Mouse (Mus musculus) CH12.LX (cell line): Measurements from ENCODE around the gene Stk32b. TPM values are rescaled to one million over a fixed set of nuclear protein-coding genes. Genes with fewer than 3 reads are reported as not detected.

ENCODE experiments used
- DNase-seq: peaks from one replicate; pipeline ENCODE4 v3.0.0-alpha.2; 2013; ENCODE audit errors: extremely low read depth
- H3K27ac ChIP-seq: 2 replicates; pipeline ENCODE4 v1.5.1; 2012; ENCODE audit warnings: low read depth, mild to moderate bottlenecking, control low read depth, moderate library complexity; ENCODE audit not compliant: insufficient read depth
- H3K27me3 ChIP-seq: replicated peaks from 2 replicates; pipeline ENCODE3; 2012; ENCODE audit warnings: inconsistent platforms
- H3K36me3 ChIP-seq, 2 experiments: replicated peaks in 1 of 2; 2 replicates each; pipeline versions ENCODE3 to v1.6.1; 2012; ENCODE audit warnings: inconsistent platforms in 1 of 2, low read length in 1 of 2, mild to moderate bottlenecking in 1 of 2, mixed read lengths in 1 of 2, moderate library complexity in 1 of 2; ENCODE audit not compliant: control insufficient read depth in 1 of 2, insufficient read depth in 1 of 2
- H3K4me1 ChIP-seq, 2 experiments: 2 replicates each; pipeline ENCODE4 v1.6.1; 2012; ENCODE audit warnings: inconsistent platforms in 1 of 2, moderate library complexity in 1 of 2; ENCODE audit not compliant: insufficient read depth in 2 of 2, control insufficient read depth in 1 of 2
- H3K4me2 ChIP-seq: 2 replicates; pipeline ENCODE4 v1.6.1; 2012; ENCODE audit warnings: low read depth, mild to moderate bottlenecking, control low read depth; ENCODE audit not compliant: poor library complexity, insufficient read depth, severe bottlenecking
- H3K4me3 ChIP-seq, 3 experiments: fragments of 150-350 bp in 1 of 3; sonication (generic) in 1 of 3; replicated peaks in 1 of 3; 2 replicates each; pipeline versions ENCODE3 to v1.5.1; 2011 to 2012; ENCODE audit warnings: low read depth in 2 of 3, low read length in 2 of 3, mild to moderate bottlenecking in 2 of 3, moderate library complexity in 2 of 3, control low read depth in 1 of 3, improper control_type of control experiment in 1 of 3, inconsistent platforms in 1 of 3, mixed read lengths in 1 of 3; ENCODE audit not compliant: poor library complexity in 1 of 3
- H3K79me2 ChIP-seq: replicated peaks from 2 replicates; pipeline ENCODE4 v1.6.1; 2012; ENCODE audit warnings: mild to moderate bottlenecking, moderate library complexity; ENCODE audit not compliant: control insufficient read depth, poor library complexity, insufficient read depth, severe bottlenecking; ENCODE audit errors: extremely low read depth
- H3K9ac ChIP-seq: 2 replicates; pipeline ENCODE4 v1.6.1; 2012; ENCODE audit warnings: low read depth, mild to moderate bottlenecking, control low read depth, moderate library complexity; ENCODE audit not compliant: insufficient read depth
- H3K9me3 ChIP-seq: replicated peaks from 2 replicates; pipeline ENCODE3; 2012; ENCODE audit warnings: low read length, inconsistent platforms, mixed read lengths
- BHLHE40 ChIP-seq: IDR thresholded peaks from 2 replicates; pipeline ENCODE4 v1.6.1; 2011; ENCODE audit warnings: mild to moderate bottlenecking, low read depth, low read length, improper control_type of control experiment
- CHD1 ChIP-seq: IDR thresholded peaks from 2 replicates; pipeline ENCODE4 v1.6.1; 2012; ENCODE audit warnings: low read depth, low read length, improper control_type of control experiment, inconsistent platforms
- CHD2 ChIP-seq: IDR thresholded peaks from 2 replicates; pipeline ENCODE4 v1.6.1; 2011; ENCODE audit warnings: low read length, improper control_type of control experiment
- CTCF ChIP-seq, 2 experiments: IDR thresholded peaks in 1 of 2; conservative IDR thresholded peaks in 1 of 2; 2 replicates each; pipeline ENCODE4 v1.5.1; 2011 to 2012; ENCODE audit warnings: low read depth in 2 of 2, low read length in 2 of 2, improper control_type of control experiment in 1 of 2, inconsistent platforms in 1 of 2, mild to moderate bottlenecking in 1 of 2, moderate library complexity in 1 of 2
- ELF1 ChIP-seq: IDR thresholded peaks from 2 replicates; pipeline ENCODE4 v1.6.1; 2014; ENCODE audit warnings: low read depth, mild to moderate bottlenecking, inconsistent platforms, low read length, improper control_type of control experiment
- EP300 ChIP-seq: IDR thresholded peaks from 2 replicates; pipeline ENCODE4 v1.6.1; 2011; ENCODE audit warnings: low read length, improper control_type of control experiment
- GABPA ChIP-seq: IDR thresholded peaks from 2 replicates; pipeline ENCODE4 v1.6.1; 2012; ENCODE audit warnings: low read depth, low read length, improper control_type of control experiment, inconsistent platforms; ENCODE audit not compliant: insufficient replicate concordance
- KAT2A ChIP-seq: IDR thresholded peaks from 2 replicates; pipeline ENCODE4 v1.6.1; 2012; ENCODE audit warnings: low read length, improper control_type of control experiment, inconsistent platforms; ENCODE audit not compliant: insufficient replicate concordance
- MAZ ChIP-seq: IDR thresholded peaks from 2 replicates; pipeline ENCODE4 v1.6.1; 2012; ENCODE audit warnings: low read depth, mild to moderate bottlenecking, inconsistent platforms, low read length, improper control_type of control experiment, moderate library complexity
- MXI1 ChIP-seq: IDR thresholded peaks from 2 replicates; pipeline ENCODE4 v1.6.1; 2011; ENCODE audit warnings: mild to moderate bottlenecking, low read depth, low read length, improper control_type of control experiment
- MYC ChIP-seq: IDR thresholded peaks from 2 replicates; pipeline ENCODE4 v1.6.1; 2011; ENCODE audit warnings: low read depth, mild to moderate bottlenecking, improper control_type of control experiment, low read length
- NRF1 ChIP-seq: IDR thresholded peaks from 2 replicates; pipeline ENCODE4 v1.6.1; 2014; ENCODE audit warnings: low read depth, mild to moderate bottlenecking, inconsistent platforms, low read length, improper control_type of control experiment, moderate library complexity
- PAX5 ChIP-seq: IDR thresholded peaks from 2 replicates; pipeline ENCODE4 v1.6.1; 2012; ENCODE audit warnings: low read length, inconsistent platforms, mixed read lengths
- SIN3A ChIP-seq: IDR thresholded peaks from 2 replicates; pipeline ENCODE4 v1.6.1; 2012; ENCODE audit warnings: low read length, improper control_type of control experiment, inconsistent platforms
- USF1 ChIP-seq: IDR thresholded peaks from 2 replicates; pipeline ENCODE4 v1.6.1; 2014; ENCODE audit warnings: low read depth, mild to moderate bottlenecking, inconsistent platforms, low read length, improper control_type of control experiment
- ZMIZ1 ChIP-seq: IDR thresholded peaks from 2 replicates; pipeline ENCODE4 v1.6.1; 2012; ENCODE audit warnings: low read depth, mild to moderate bottlenecking, inconsistent platforms, low read length, improper control_type of control experiment
- ZNF384 ChIP-seq: IDR thresholded peaks from 2 replicates; pipeline ENCODE4 v1.6.1; 2012; ENCODE audit warnings: low read depth, low read length, improper control_type of control experiment, inconsistent platforms
- dilution Hi-C: fragments of 300-500 bp; cut with MboI; formaldehyde crosslinking; loops from 2 replicates; pipeline ENCODE4 v1.14.3; 2020; ENCODE audit warnings: low sequenced_read_pairs; ENCODE audit not compliant: extremely low pct_unique_long_range_greater_than_20kb, extremely low pct_ligation_motif_present
- in situ Hi-C: fragments of 300-500 bp; cut with MboI; formaldehyde crosslinking; loops from 3 replicates; pipeline ENCODE4 v1.14.3; 2019; ENCODE audit warnings: low sequenced_read_pairs, low pct_ligation_motif_present, low pct_unique_long_range_greater_than_20kb, mixed read lengths
- polyA plus RNA-seq: library from polyadenylated mRNA; unstranded; fragments of >175 nt; gene quantifications from 2 replicates; pipeline ENCODE4 v1.2.1, GENCODE M21; 2012; ENCODE audit warnings: low read depth; ENCODE audit not compliant: insufficient read length
- total RNA-seq, 2 experiments: library from RNA; depleted of rRNA; stranded (reverse); fragments of 300-350 nt in 1 of 2; fragments of >200 nt in 1 of 2; gene quantifications; 2 replicates each; pipeline ENCODE4 v1.2.3; 2012 to 2014

Gene Stk32b
- total and polyA plus RNA-seq, 3 experiments = not detected

DNA sequence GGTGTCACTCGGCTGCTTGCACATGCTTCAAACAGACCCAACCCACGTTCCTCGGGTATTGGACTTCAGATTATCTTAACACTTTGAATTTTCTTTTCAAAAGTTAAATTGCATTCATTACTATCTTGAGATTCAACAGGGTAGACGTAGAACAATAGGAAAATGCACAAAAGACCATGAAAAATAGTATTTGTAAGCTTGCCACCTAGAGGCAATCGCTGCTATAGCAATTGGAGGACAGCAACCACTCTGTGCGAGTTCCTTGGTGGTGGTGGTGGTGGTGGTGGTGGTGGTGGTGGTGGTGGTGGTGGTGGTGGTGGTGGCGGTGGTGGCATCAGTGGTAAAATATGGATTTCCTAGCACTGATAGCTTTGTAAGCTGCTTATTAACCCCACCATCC is 19.2 kb upstream of the Stk32b start:
- dilution Hi-C loops (no loop called here), in situ Hi-C loops (no loop called here)
- Histone ChIP-seq H3K4me3 (no peak overlapping the region), H3K4me1 (no peaks in the 10 kb centered on the region), H3K9ac (no peak overlapping the region), H3K27ac (no peak overlapping the region), H3K79me2 (no peaks in the 10 kb centered on the region), H3K9me3 (peaks cover 10% of the 10 kb centered on the region), H3K27me3 (peaks cover 61% of the 10 kb centered on the region), H3K36me3 (no peaks in the 10 kb centered on the region), H3K4me2 (no peak overlapping the region)
- no peak for DNase-seq
- TF ChIP-seq CTCF (conservative IDR thresholded peaks at IDR 0.05 in 1 of 2, IDR thresholded peaks at IDR 0.05 in 1 of 2; ENCODE audit: low read depth in 2 of 2, low read length in 2 of 2) = peak in 1 of 2 experiments; percentile 4; a peak in 1 of 4 replicates
- TF ChIP-seq PAX5 = no peak

DNA sequence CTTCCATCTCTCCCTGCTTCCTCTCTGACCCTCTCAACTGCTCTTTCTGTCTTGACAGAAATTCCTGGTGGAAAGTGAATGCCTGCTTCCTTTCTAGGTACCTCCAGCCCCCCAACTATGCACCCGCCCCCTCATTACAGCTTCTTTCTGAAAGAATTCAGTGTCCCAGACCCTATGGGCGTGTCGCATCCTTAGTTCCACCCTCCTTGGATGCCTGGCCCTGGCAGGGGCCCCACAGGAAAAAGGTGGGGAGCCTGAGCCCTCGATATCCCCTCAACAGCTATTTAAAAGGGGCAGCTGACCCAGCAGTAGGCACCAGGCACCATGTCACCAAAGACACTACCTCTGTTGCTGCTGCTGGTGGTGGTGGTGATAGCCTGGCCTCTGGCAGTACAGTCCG is 18.3 kb upstream of the Stk32b start, which contains the start of gene Cytl1:
Gene Cytl1, plus strand, starts transcription at position 296 of the 400 bp plus-strand sequence.
- no peaks in the 10 kb centered on the region for H3K4me1 ChIP-seq
- no peaks in the 10 kb centered on the region for H3K36me3 ChIP-seq
- peaks cover 53% of the 10 kb centered on the region for H3K27me3 ChIP-seq
- H3K9me3 ChIP-seq = peaks cover 10% of the 10 kb centered on the region
- in situ Hi-C loops = no loop called here
- H3K79me2 ChIP-seq = no peaks in the 10 kb centered on the region
- H3K27ac ChIP-seq = no peak within 1 kb of the TSS
- TF ChIP-seq CHD1 (no peak), GABPA (no peak), MYC (no peak), SIN3A (no peak), CHD2 (no peak), MXI1 (no peak), PAX5 (no peak), MAZ (no peak), NRF1 (no peak), KAT2A (no peak), ZMIZ1 (no peak), BHLHE40 (no peak), USF1 (no peak), EP300 (no peak), ZNF384 (no peak), ELF1 (no peak)
- TF ChIP-seq, all 38 proteins: peak for 0
- dilution Hi-C loops = no loop called here
- Histone ChIP-seq H3K4me2 (no peak within 1 kb of the TSS), H3K4me3 (no peak within 1 kb of the TSS), H3K9ac (no peak within 1 kb of the TSS)
- DNase-seq = no peak
